Mouse (Mus musculus) ovary, postnatal 36 days (tissue): ENCODE measurements around the gene Sema3a.
"Not testable (repeated sequence)": the region's sequence is repeated elsewhere in the genome, so short reads cannot be mapped to it uniquely, and the experiment has no call there.

Experiments used
- DNase-seq: peaks from one replicate; pipeline ENCODE4 v3.0.0; 2022; ENCODE audit warnings: low spot score, mixed read lengths

Gene Sema3a

GRCm38 (mm10) chr5:13550953-13551352 lies 425.7 kb downstream of the Sema3a start:
- no peak for DNase-seq

DNA sequence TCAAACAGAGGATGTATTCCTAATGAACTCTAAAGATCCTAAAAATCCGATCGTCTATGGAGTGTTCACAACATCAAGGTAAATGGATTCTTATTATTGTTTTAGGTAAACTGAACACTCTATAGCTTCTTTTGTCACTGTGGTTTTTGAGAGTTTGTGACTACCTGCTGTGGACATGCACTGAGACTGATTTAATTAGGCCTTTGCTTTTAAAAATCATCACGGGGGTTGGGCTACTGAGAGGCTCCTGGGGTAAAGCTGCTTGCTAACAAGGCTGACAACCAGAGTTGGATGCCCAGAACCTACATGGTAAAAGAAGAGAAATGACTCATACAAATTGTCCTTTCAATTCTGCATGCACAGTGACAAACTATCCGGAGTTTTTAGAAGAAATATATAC lies 432.0 kb downstream of the Sema3a start:
- DNase-seq = no peak

DNA sequence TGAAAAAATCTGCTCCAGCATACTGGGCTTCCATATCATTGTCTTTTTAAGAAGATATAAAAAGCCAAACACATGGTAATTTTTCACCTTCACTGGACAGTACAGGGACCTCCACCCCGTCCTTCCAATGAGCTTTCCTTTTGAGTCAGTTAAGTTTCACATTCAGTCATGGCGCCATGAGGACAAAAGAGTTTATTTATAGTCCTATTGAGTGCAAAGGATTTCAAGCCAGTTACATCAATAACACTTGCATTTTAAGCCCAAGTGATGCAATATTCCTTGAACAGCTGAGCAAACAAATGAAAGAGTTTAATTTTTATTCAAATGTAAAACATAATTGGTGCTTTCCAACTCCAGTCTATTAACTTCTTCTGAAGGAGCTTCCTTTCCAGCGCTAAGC lies 448.7 kb downstream of the Sema3a start:
- no peak for DNase-seq

GRCm38 (mm10) chr5:13579123-13579522 lies 453.9 kb downstream of the Sema3a start:
- no peak for DNase-seq

DNA sequence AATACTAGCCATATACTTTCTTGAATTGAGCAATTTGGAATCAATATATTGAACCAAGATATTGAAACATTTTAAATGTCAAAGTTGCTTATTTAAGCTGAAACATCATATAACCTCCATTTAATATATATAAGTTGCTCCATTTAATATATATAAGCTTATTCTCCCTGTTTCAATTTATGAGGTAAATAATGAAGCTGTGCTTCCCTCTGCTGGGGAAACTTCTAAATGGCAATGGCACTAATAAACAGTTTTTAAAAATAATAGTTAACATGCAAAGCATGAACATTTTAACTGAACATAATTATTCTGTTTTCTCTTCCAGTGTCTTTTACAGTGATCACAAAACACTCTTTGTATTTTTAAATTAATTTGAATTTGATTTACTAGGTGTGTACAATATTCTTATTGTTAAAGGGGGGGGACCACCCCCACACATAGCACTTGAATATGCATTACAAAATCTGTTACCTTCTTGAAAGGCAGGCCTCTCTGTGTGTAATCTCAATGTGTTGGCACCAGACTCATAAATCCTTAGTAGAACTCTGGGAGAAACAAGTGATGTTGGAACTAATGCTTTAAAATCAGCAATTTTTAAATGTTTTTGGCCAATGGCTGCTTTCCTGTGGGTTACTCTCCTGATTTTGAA lies 460.5 kb downstream of the Sema3a start:
- DNase-seq = no peak

GRCm38 (mm10) chr5:13594422-13594821 lies 469.2 kb downstream of the Sema3a start:
- no peak for DNase-seq

DNA sequence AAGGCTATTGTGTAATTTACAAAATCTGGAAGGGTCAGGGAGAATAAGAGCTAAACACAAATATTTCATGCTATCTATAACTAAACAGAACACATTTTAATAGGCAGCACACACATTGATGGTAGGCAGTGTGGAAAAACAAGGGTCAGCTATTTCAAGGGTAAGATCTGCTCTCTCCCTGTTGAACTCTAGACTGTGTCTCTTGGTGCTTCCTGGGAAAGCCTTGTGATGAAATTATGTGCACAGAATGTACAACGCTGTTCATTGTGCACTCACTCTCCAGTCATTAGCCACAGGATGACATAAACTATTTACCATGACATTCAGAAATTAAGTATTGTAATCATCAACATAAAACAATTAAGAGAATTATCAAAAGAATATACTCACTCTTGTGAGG lies 486.4 kb downstream of the Sema3a start:
- no peak for DNase-seq

- no peak for DNase-seq
Observed at GRCm38 (mm10) chr5:13612088-13612487, 486.9 kb downstream of the Sema3a start.

GRCm38 (mm10) chr5:13614575-13614974 lies 489.4 kb downstream of the Sema3a start:
- not testable (repeated sequence) for DNase-seq

- DNase-seq = no peak
Observed at GRCm38 (mm10) chr5:13615907-13616306, 490.7 kb downstream of the Sema3a start.

- DNase-seq = no peak
Observed at GRCm38 (mm10) chr5:13622578-13622977, 497.4 kb downstream of the Sema3a start.

GRCm38 (mm10) chr5:13624754-13625153 lies 499.5 kb downstream of the Sema3a start:
- peak; percentile 14 for DNase-seq

GRCm38 (mm10) chr5:13626093-13626492 lies 500.9 kb downstream of the Sema3a start:
- DNase-seq = no peak

- peak; percentile 77 for DNase-seq
Observed at GRCm38 (mm10) chr5:13628606-13629311, 503.5 kb downstream of the Sema3a start.

- no peak for DNase-seq
Observed at GRCm38 (mm10) chr5:13629916-13630315, 504.7 kb downstream of the Sema3a start.

DNA sequence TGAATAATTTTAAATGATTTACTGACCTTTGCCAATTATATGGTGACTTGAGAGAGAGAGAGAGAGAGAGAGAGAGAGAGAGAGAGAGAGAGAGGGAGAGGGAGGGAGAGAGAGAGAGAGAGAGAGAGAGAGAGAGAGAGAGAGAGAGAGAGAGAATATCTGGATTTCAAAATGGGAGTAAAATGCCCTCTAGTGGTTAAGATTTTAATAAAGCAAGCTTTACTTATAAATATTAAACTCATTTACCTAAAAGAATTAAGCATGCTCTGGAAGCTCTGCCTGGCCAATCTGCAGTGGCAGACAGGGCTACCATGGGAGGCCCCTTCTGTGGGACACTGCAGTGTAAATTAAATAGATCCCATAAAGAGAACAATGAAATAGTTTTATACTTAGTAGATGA lies 505.5 kb downstream of the Sema3a start:
- no peak for DNase-seq

GRCm38 (mm10) chr5:13636237-13636636 lies 511.0 kb downstream of the Sema3a start:
- no peak for DNase-seq
